Mouse (Mus musculus): Measurements from ENCODE around the gene Mrpl53. TPM values are rescaled to one million over a fixed set of nuclear protein-coding genes. Genes with fewer than 3 reads are reported as not detected.

Gene Mrpl53
- polyA plus RNA-seq, 1 experiment from 2014 or later: 153 TPM

DNA sequence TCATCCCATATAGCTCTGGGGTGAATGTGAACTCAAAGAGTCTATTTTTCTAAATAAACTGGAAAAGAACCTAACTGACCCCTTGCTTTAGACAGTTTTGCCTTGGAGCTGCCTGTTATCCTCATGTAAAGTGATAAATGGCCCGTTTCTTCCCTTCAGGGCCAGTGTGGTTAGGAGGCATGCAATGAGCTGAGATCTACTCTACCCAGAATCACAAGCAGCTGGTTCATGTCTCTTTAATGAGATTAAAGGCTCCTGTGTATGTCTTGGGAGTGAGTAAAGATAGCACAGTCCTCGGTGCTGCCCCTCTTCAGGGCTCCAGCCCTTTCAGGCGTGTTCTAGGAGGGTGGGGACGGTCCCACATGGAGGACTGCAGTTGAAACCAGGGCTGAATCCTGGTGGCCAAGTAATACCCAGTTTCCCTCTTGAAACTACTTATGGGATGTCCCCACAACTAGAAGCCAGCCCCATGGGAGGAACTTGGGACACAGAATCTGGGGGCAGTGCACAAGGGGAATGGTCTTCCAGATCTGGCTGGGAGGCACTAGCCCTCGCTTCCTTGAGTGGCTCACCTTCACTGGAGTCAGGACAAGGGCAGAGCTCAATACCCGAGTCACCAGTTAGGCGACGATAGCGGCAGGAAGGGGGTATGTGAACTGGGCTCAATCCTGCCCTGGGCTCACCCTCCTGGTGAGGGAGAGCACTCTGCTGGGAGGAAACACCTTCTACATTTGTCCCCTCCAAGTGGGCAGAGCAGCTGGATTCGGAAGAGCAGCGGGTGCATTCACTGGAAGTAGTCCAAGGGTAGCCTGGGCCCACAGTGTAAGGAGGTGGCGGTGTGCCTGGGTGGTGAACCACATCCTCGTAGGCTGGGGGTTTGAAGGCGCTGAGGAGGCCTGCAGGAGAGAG, 10.2 kb downstream of the Mrpl53 start:
- peaks cover 80% of the 10 kb centered on the region for H3K4me1 ChIP-seq
- WGBS: 90% methylated on average over 14 of the region's 14 CpGs

DNA sequence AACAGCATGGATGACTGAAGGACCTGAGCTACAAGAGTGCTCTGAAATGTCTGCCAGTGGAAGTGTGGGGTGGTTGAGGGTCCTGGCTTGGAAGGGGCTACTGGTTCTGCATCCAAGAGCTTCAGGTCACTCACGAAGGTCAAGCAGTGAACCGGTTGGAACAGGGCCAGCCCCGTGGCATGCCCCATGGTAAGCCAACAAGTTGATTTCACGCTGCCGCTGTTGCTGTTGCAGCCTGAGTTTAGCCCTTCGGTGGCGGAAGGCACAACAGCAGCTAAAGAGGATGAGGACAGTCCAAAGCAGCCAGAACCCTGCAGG, 10.9 kb downstream of the Mrpl53 start:
- DNase-seq (ENCODE audit: low spot score): no peak
- Histone ChIP-seq H3K36me3 (peaks cover 46% of the 10 kb centered on the region), H3K4me1 (peaks cover 80% of the 10 kb centered on the region), H3K4me3 (peak overlapping the region; percentile 89), H3K9me3 (replicated peaks) (no peaks in the 10 kb centered on the region), H3K27ac (replicated peaks) (peak overlapping the region; percentile 99), H3K27me3 (ENCODE audit: low read depth, poor library complexity, severe bottlenecking) (no peaks in the 10 kb centered on the region)
- WGBS: 87% methylated on average over 7 of the region's 7 CpGs

More for the DNA sequence above, 10.2 kb downstream of the Mrpl53 start:
- DNase-seq (ENCODE audit: low spot score): no peak
- Histone ChIP-seq H3K9me3 (replicated peaks) (no peaks in the 10 kb centered on the region), H3K4me3 (peak overlapping the region; percentile 89; the same call in 1 of the 2 replicates), H3K36me3 (peaks cover 46% of the 10 kb centered on the region), H3K27ac (replicated peaks) (peak overlapping the region; percentile 99), H3K27me3 (ENCODE audit: low read depth, poor library complexity, severe bottlenecking) (no peaks in the 10 kb centered on the region)

DNA sequence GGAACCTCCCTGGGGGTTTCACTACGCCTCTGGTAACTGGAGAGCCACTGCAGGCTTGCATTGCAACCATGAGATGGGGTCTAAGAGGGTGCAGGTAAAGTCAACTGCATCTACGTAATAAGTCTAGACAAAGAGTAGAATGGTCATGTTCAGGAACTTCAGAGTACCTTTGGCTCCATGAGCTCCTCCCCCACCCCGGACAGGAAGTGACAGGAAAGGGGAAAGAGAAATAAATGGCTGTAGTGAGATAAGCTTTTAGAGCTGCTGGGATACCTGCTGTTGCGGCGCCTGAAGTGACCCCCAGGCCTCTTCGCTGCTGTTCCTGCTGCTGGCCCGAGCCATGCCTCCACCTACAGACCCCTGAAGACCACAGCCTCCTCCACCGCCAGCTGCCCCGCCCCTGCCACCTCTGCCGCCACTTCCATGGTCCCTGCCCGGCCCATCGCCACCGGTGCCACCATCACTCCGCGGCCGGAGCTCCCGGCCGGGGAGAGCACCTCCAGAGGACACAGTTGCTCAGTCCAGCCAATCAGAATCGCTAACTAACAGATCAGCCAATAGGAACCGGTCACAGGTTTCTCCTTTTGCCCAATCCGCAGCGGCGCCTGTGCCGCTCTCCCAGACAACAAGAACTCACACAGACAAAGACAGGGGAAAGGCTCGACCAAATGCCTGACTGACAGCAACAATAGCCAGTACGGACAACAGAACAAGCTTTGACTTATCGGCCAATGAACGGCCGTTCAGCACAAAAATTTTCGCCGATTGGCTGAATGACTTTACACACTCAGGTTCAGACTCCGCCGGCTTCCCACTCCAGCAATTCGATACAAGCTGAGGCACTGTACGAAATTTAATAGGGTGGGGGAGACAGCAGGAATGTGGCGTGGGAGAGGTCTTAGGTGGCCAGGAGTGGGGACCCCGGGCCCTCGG, 12.4 kb downstream of the Mrpl53 start, which contains the start of gene Wbp1:
TSS of gene Wbp1 (minus strand) at position 630 of the 933 bp plus-strand sequence.
- Histone ChIP-seq H3K9me3 (replicated peaks) (no peaks in the 10 kb centered on the region), H3K27ac (replicated peaks) (peak within 1 kb of the TSS; percentile 99), H3K4me1 (peaks cover 75% of the 10 kb centered on the region), H3K4me3 (peak within 1 kb of the TSS; percentile 89), H3K27me3 (ENCODE audit: low read depth, poor library complexity, severe bottlenecking) (no peaks in the 10 kb centered on the region), H3K36me3 (peaks cover 46% of the 10 kb centered on the region)
- DNase-seq (ENCODE audit: low spot score): peak; percentile 96
- under 1% methylated on average over 38 of the region's 38 CpGs for WGBS

DNA sequence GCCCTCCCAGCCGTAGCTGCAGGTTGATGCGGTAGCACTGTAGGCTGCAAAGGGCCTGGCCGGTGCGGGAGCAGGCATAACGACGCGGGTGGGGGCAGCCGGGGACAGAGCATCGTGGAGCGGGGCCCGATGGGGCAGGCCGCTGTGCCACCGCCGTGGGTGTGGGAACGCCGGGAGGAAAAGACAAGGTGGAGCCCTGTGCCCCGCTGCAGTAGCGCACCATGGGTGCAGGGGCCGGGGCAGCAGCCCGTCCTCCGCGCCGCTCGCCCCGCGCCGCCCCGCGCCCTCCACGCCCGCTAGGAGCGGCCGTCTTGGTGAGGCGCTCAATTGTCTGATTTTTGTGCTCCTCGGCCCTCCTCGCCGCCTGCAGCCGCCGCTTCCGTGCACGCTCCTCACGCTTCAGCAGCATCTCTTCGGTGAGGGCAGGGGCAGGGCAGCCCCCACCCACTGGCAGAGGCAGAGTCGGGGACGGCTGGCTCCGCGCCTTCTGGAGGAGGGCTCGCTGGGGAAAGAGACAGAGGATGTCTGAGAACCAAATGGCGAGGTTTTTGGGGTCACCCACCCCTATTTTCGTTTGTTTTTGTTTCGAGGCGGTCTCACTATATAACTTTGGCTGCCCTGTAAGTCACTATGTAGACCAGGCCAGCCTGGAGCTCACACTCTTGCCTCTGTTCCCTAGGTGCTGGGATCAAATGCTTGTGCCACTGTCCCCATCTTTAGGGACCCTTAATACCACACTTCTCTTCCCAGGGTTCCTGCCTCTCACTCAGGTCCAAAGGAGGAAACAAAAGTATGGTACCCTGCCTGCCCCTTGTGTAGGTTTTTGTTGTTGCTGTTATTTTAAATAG, 13.2 kb downstream of the Mrpl53 start:
- H3K27ac ChIP-seq (replicated peaks): peak overlapping the region; percentile 99
- peaks cover 40% of the 10 kb centered on the region for H3K36me3 ChIP-seq
- peak overlapping the region; percentile 89 for H3K4me3 ChIP-seq
- no peak for DNase-seq (ENCODE audit: low spot score)
- no peaks in the 10 kb centered on the region for H3K27me3 ChIP-seq (ENCODE audit: low read depth, poor library complexity, severe bottlenecking)
- H3K4me1 ChIP-seq: peaks cover 66% of the 10 kb centered on the region
- H3K9me3 ChIP-seq (replicated peaks): no peaks in the 10 kb centered on the region
- WGBS: 2% methylated on average over 46 of the region's 52 CpGs

DNA sequence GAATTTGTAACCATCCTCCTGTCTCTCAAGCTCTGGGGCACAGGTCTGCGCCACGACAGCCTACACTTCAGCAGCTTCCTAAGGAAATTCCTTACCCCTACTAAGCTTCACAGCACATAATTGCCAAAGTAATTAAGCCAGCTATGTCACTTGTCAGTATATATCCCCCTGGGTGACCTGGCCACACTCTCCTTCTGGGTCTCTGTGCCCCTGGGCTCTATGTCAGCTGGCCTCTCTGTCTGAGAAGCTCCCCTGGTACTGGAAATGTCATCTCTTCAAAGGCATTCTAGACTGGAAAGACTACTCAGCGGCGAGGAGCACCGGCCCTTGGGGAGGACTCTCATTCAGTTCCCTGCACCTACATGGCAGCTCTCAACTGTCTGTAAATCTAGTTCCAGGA, 14.1 kb downstream of the Mrpl53 start:
- H3K27ac ChIP-seq (replicated peaks): peak overlapping the region; percentile 99; the same call in 1 of the 2 replicates
- no peak for DNase-seq (ENCODE audit: low spot score)
- H3K4me1 ChIP-seq: peaks cover 58% of the 10 kb centered on the region
- H3K27me3 ChIP-seq (ENCODE audit: low read depth, poor library complexity, severe bottlenecking): no peaks in the 10 kb centered on the region
- no peaks in the 10 kb centered on the region for H3K9me3 ChIP-seq (replicated peaks)
- 88% methylated on average over 5 of the region's 5 CpGs for WGBS
- peak overlapping the region; percentile 89 for H3K4me3 ChIP-seq
- peaks cover 31% of the 10 kb centered on the region for H3K36me3 ChIP-seq

DNA sequence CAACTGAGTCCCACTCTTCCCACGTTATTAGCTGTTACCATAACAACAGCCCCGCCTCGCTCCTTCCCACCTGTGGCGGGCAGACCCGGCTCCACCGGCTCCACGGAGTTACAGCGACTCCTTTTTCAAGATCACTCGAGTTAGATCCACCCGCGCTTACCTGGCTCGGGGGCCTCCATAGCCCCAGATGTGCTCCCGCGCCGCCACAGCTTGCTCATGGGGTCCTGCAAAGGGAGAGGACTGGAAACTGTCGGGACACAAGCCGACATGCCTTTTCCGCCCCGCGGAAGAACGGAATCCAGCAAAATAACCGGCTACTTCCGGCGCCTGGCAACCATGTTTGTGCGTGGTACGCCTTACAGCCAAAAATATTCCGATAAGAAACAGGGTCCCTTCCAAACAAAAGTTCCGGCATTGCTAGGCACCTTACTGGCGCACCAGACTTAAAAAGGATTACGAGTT, 16.0 kb downstream of the Mrpl53 start:
- peak overlapping the region; percentile 93 for H3K27ac ChIP-seq (replicated peaks)
- peak; percentile 92 for DNase-seq (ENCODE audit: low spot score)
- no peaks in the 10 kb centered on the region for H3K9me3 ChIP-seq (replicated peaks)
- H3K27me3 ChIP-seq (ENCODE audit: low read depth, poor library complexity, severe bottlenecking): no peaks in the 10 kb centered on the region
- H3K36me3 ChIP-seq: peaks cover 12% of the 10 kb centered on the region
- peaks cover 47% of the 10 kb centered on the region for H3K4me1 ChIP-seq
- H3K4me3 ChIP-seq: peak overlapping the region; percentile 89
- under 1% methylated on average over 30 of the region's 30 CpGs for WGBS

DNA sequence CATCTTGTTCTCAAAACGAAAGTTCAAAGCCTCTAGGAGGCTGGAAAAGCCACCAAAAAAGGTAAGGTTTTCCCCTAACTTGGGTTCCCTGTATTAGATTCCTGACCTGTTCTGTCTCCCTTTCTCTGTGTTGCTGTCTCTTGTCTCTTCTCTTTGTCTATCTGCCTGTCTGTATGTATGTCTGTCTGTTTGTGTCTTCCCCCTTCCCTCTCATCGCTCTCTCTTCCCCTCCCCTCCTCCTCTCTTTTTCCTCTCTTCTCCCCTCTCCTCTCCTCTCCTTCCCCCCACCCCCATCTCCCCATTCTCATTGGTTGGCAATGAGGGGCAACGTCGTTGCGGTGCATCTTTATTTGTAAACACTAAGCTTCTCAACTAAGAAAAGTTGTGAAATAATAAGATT, 16.5 kb downstream of the Mrpl53 start, which contains the start of gene Ino80b:
TSS of gene Ino80b (minus strand) at position 101 of the 400 bp plus-strand sequence.
- Histone ChIP-seq H3K27me3 (ENCODE audit: low read depth, poor library complexity, severe bottlenecking) (no peaks in the 10 kb centered on the region), H3K4me3 (peak within 1 kb of the TSS; percentile 89), H3K9me3 (replicated peaks) (no peaks in the 10 kb centered on the region), H3K36me3 (peaks cover 12% of the 10 kb centered on the region; the same call in 1 of the 2 replicates), H3K27ac (replicated peaks) (peak within 1 kb of the TSS; percentile 93), H3K4me1 (peaks cover 42% of the 10 kb centered on the region)
- WGBS: 31% methylated on average over 5 of the region's 5 CpGs
- DNase-seq (ENCODE audit: low spot score): no peak

DNA sequence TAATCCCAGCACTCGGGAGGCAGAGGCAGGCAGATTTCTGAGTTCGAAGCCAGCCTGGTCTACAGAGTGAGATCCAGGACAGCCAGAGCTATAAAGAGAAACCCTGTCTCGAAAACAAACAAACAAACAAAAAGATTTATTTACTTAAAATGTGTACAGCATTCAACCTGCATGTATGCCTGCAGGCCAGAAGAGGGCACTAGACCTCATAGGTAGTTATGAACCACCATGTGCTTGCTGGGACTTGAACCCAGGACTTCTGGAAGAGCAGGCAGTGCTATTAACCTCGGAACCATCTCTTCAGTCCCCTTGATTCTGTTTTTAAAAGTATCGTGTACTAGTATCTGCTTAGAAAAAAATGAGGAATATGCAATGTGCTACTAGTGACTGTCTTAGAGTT, 18.6 kb downstream of the Mrpl53 start:
- Histone ChIP-seq H3K36me3 (peaks cover 12% of the 10 kb centered on the region; the same call in 1 of the 2 replicates), H3K27me3 (ENCODE audit: low read depth, poor library complexity, severe bottlenecking) (no peaks in the 10 kb centered on the region), H3K27ac (replicated peaks) (no peak overlapping the region), H3K4me3 (no peak overlapping the region), H3K4me1 (peaks cover 29% of the 10 kb centered on the region), H3K9me3 (replicated peaks) (no peaks in the 10 kb centered on the region)
- DNase-seq (ENCODE audit: low spot score): no peak
- WGBS: 94% methylated on average over 5 of the region's 5 CpGs

DNA sequence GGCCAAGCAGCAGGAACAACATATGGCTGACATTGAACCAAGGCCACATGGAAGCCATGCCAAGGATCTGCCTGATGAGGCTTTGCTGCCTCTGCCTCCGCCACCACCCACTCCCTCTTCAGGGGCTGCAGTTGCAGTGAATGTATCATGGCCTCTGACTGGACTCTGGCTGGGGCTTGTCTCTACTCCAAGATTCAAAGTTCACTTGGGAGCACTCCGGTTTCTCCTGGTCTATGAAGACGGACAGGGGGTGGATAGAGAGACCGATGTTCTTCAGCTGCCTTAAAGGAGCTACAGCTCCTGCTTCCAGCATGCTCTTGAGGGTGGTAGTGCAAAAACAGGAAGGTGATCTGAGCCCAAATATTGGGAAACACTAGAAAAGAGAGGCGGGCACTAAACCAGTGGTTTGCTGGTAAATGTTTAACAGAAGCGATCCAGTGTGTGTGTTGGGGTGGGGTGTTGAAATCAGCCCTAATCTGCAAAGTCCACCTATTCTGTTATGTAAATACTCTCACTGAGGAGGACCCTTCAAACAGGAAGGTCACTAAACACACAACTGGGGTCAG, 22.7 kb downstream of the Mrpl53 start:
- Histone ChIP-seq H3K9me3 (replicated peaks) (no peaks in the 10 kb centered on the region), H3K4me1 (peaks cover 18% of the 10 kb centered on the region), H3K27ac (replicated peaks) (no peak overlapping the region), H3K36me3 (no peaks in the 10 kb centered on the region), H3K27me3 (ENCODE audit: low read depth, poor library complexity, severe bottlenecking) (peaks cover 17% of the 10 kb centered on the region), H3K4me3 (no peak overlapping the region)
- 82% methylated on average over 6 of the region's 6 CpGs for WGBS
- DNase-seq (ENCODE audit: low spot score): no peak

DNA sequence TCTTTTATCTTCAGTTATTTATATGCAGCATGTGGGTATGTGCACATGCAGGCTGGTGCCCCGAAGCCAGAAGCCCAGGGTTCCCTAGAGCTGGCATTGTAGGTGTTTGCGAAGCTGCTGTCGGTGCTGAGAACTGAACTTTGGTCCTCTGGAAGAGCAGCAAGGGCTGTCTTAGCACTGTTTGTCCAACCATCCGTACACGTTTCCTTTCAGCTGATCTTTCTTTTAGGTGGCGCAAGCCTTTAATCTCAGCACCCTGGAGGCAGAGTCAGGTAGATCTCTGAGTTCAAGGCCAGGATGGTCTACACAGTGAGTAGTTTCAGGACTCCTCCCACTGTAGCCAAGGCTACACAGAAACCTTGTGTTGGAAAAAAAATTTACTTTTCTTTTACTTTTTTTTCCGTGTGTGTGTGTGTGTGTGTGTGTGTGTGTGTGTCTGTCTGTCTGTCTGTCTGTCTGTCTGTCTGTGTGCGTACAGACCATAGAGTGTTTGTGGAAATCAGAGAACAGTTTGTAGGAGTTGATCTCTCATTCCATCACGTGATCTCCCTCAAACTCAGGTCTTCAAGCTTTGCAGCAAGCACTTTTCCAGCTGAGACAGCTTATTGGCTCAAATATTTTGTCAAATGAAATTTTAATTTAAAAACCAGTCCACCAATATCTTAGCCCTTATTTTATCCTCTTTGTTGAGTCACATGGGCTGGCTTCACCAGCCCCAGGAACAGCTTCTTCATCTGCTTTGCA, 23.5 kb downstream of the Mrpl53 start:
- Histone ChIP-seq H3K27me3 (ENCODE audit: low read depth, poor library complexity, severe bottlenecking) (peaks cover 17% of the 10 kb centered on the region), H3K4me3 (no peak overlapping the region), H3K27ac (replicated peaks) (no peak overlapping the region), H3K9me3 (replicated peaks) (no peaks in the 10 kb centered on the region), H3K4me1 (peaks cover 26% of the 10 kb centered on the region), H3K36me3 (no peaks in the 10 kb centered on the region)
- DNase-seq (ENCODE audit: low spot score): no peak
- 87% methylated on average over 9 of the region's 9 CpGs for WGBS

DNA sequence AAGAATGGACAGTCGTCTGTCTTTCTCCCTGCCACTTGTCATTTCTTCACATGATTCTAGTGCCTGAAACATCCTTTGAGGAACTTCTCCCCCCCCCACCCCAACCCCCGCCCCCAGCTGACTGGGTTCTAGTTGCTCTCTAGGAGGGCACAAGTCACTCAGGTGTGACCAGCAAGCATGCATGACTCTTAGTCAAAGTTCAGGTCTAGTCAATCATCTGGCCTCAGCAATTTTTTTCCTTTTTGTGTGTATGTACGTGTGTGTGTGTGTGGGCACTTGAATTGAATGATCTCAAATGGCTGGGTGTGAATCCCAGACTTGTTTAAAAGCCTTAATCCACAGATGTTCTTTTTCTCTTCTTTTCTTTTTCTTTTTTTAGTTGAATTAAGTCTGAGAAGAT, 25.4 kb downstream of the Mrpl53 start:
- DNase-seq (ENCODE audit: low spot score): no peak
- no peak overlapping the region for H3K27ac ChIP-seq (replicated peaks)
- no peaks in the 10 kb centered on the region for H3K36me3 ChIP-seq
- no peak overlapping the region for H3K4me3 ChIP-seq
- H3K9me3 ChIP-seq (replicated peaks): no peaks in the 10 kb centered on the region
- WGBS: 68% methylated on average over 3 of the region's 3 CpGs
- H3K27me3 ChIP-seq (ENCODE audit: low read depth, poor library complexity, severe bottlenecking): peaks cover 17% of the 10 kb centered on the region
- peaks cover 43% of the 10 kb centered on the region for H3K4me1 ChIP-seq
